Mouse (Mus musculus) olfactory bulb, adult 2 months (tissue): ENCODE measurements around the gene Thap4.

Source experiments
- CTCF ChIP-seq: fragments of 200-500 bp; IDR thresholded peaks from 2 replicates; pipeline ENCODE4 v1.5.1; 2012; ENCODE audit warnings: low read depth, mild to moderate bottlenecking, low read length, moderate library complexity; ENCODE audit not compliant: insufficient read depth
- POLR2A ChIP-seq: fragments of 200-500 bp; IDR thresholded peaks from 2 replicates; pipeline ENCODE4 v1.6.1; 2012; ENCODE audit warnings: mild to moderate bottlenecking, low read depth, low read length, moderate library complexity; ENCODE audit not compliant: insufficient read depth

DNA sequence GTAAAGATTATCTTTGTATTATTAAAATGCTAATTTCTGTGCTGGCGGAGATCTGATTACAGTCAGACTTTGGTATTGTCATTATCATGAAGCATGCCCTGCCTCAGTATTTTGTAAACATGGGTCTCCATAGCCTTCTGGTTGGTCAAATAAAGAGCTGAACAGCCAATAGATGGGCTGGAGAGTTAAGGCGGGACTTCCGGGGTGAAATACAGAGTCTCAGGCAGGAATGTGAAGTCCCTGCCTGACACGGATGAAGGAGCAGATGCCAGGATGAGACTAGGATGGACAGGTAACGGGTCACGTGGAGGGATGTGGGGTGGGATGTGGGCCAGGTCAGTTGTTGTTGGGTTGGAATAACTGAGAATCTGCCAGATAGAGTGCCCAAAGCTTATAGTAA, 3.4 kb downstream of the Thap4 start, which contains the start of gene Atg4b:
- no peak for TF ChIP-seq CTCF
- no peak for TF ChIP-seq POLR2A
